Mouse (Mus musculus): ENCODE results near the gene Phc2.

DNA sequence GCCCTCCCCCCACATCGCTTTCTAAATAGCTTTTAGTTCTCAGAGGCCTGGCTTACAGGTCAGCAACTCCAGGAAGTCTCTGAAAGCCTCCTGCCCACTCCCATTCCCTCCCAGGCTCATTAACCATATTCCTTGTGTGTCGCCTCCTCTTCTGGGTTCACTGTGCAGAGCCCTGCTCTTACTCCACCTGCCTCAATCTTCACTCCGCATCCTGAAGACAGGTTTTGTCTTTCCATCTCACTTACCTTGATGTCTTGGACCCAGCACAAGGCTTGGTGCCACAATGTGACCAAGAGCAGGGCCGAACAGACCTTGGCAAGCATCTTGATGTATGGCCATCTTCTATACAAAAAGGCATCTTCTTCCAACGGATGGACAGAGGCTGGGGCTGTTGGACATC lies 104.7 kb downstream of the Phc2 start:
- TF ChIP-seq CHD2 (IDR thresholded peaks at IDR 0.05; ENCODE audit: low read depth, low read length) (no peak), ZC3H11A (IDR thresholded peaks at IDR 0.05; ENCODE audit: borderline replicate concordance, low read depth, low read length) (no peak)

Measured in ES-E14 (cell line).